Mouse (Mus musculus): ENCODE measurements around the gene Tmem199. TPM values are rescaled to one million over a fixed set of nuclear protein-coding genes. Genes with fewer than 3 reads are reported as not detected.
A peak's percentile ranks its signal among the peaks of the same experiment; 100 is the strongest.
"Not testable (repeated sequence)": the region's sequence is repeated elsewhere in the genome, so short reads cannot be mapped to it uniquely, and the experiment has no call there.

Tmem199 gene
- polyA plus RNA-seq, 1 experiment from 2014 or later: 94.4 TPM

DNA sequence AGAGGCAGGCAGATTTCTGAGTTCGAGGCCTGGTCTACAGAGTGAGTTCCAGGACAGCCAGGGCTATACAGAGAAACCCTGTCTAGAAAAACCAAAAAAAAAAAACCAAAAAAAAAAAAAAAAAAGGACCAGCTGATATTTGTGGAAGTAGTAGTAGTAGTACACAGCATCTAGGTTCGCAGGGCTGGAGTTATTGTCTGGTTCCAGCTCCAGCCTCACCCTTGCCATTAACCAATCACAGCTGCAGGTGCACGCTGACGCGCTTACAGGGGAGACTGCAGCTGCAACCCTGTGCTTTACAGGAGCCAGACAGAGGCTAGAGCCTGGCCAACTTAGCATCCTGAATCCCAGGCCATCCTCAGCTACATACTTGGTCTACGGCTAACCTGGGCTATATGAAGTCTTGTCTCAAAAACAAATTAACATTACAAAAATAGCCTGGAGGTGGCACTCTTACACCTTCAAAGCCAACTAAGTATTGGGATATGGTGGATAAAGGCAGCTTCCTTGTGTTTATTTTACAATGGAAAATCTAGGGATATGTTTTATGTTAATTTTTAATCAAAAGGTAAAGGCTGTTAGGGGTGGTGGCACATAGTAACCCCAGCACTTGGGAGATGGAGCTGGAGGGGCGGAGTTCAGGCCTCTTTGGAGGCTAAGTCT, 32.6 kb upstream of the Tmem199 start:
- no peak overlapping the region for H3K27ac ChIP-seq (replicated peaks)
- no peaks in the 10 kb centered on the region for H3K27me3 ChIP-seq (replicated peaks)
- no peak for ATAC-seq (ENCODE audit: low FRiP score)
- H3K4me2 ChIP-seq: no peak overlapping the region
- no peak overlapping the region for H3K9ac ChIP-seq (replicated peaks)
- H3K4me3 ChIP-seq (replicated peaks): no peak overlapping the region
- peaks cover 13% of the 10 kb centered on the region for H3K4me1 ChIP-seq
- peaks cover 37% of the 10 kb centered on the region for H3K36me3 ChIP-seq
- H3K9me3 ChIP-seq (replicated peaks): no peaks in the 10 kb centered on the region
- WGBS: 94% methylated on average over 7 of the region's 7 CpGs

DNA sequence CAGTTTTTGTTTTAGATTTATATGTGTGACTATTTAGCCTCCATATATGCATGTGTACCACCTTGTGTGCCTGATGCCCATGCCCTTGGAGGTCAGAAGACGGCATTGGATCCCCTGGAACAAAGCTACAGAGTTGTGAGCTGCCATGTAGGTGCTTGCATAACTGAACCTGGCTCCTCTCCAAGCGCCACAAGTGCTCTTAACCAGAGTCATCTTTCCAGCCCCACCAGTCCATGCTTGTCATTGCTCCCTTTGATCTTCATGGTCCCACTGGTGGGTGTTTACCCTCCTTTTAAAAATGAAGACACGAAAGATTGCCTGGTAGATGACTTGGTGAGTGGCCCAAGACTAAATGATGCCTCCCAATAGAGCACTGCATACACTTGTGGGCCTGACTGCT, 28.4 kb upstream of the Tmem199 start:
- no peak for ATAC-seq (ENCODE audit: low FRiP score)
- no peak overlapping the region for H3K27ac ChIP-seq (replicated peaks)
- H3K4me2 ChIP-seq: no peak overlapping the region
- no peak overlapping the region for H3K9ac ChIP-seq (replicated peaks)
- H3K36me3 ChIP-seq: peaks cover 49% of the 10 kb centered on the region
- no peaks in the 10 kb centered on the region for H3K9me3 ChIP-seq (replicated peaks)
- peaks cover 24% of the 10 kb centered on the region for H3K4me1 ChIP-seq
- WGBS: 89% methylated on average over 3 of the region's 3 CpGs
- no peak overlapping the region for H3K4me3 ChIP-seq (replicated peaks)
- no peaks in the 10 kb centered on the region for H3K27me3 ChIP-seq (replicated peaks)

GRCm38 (mm10) chr11:78536690-78537084, 24.7 kb upstream of the Tmem199 start:
- peak overlapping the region; percentile 95 for H3K27ac ChIP-seq (replicated peaks)
- WGBS: 4% methylated on average over 14 of the region's 14 CpGs
- H3K27me3 ChIP-seq (replicated peaks): no peaks in the 10 kb centered on the region
- H3K9ac ChIP-seq (replicated peaks): peak overlapping the region; percentile 80
- H3K36me3 ChIP-seq: peaks cover 31% of the 10 kb centered on the region
- H3K4me1 ChIP-seq: peaks cover 37% of the 10 kb centered on the region
- no peaks in the 10 kb centered on the region for H3K9me3 ChIP-seq (replicated peaks)
- H3K4me3 ChIP-seq (replicated peaks): peak overlapping the region; percentile 88
- peak overlapping the region; percentile 80 for H3K4me2 ChIP-seq
- peak; percentile 5 for ATAC-seq (ENCODE audit: low FRiP score)

DNA sequence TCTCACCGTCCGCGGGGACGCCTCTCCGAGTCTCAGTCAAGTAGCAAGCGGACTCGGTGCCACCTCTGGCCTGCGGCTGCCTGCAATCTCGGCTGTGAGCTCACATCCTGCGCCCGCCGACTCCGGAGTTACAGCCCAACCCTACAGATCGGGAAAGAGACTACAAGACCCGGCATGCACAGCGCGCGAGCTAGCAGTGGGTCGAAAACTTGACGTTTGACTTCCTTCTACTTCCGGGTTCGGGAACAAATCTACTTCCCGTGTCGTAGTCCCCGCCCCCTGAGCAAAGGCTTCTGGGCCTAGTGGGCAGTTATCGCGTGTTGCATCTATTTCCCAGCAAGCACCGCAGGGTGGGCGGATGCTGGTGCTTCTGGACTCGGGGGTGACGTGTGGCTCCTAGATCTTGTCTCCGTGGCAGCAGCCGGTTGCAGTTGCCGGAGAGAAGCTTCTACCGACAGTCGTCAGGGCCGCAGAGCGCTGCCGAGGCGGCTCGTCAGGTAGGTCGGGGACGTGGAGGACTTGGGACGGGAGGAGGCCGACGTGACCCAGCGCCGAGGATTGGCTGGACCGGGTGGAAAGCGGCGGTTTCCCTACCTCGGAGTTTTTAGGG, 24.2 kb upstream of the Tmem199 start, which contains the start of the genes Tnfaip1 and Ift20:
Tnfaip1 (minus strand) TSS at position 253 of the 610 bp plus-strand sequence.
Ift20 (plus strand) TSS at position 282 of the 610 bp plus-strand sequence.
- WGBS: under 1% methylated on average over 52 of the region's 52 CpGs
- H3K27me3 ChIP-seq (replicated peaks): no peaks in the 10 kb centered on the region
- H3K4me3 ChIP-seq (replicated peaks): peak within 1 kb of the TSS; percentile 88
- H3K27ac ChIP-seq (replicated peaks): peak within 1 kb of the TSS; percentile 95
- peak within 1 kb of the TSS; percentile 80 for H3K9ac ChIP-seq (replicated peaks)
- peaks cover 28% of the 10 kb centered on the region for H3K36me3 ChIP-seq
- peak; percentile 97 for ATAC-seq (ENCODE audit: low FRiP score)
- H3K9me3 ChIP-seq (replicated peaks): no peaks in the 10 kb centered on the region
- peak within 1 kb of the TSS; percentile 84 for H3K4me2 ChIP-seq
- H3K4me1 ChIP-seq: peaks cover 38% of the 10 kb centered on the region

DNA sequence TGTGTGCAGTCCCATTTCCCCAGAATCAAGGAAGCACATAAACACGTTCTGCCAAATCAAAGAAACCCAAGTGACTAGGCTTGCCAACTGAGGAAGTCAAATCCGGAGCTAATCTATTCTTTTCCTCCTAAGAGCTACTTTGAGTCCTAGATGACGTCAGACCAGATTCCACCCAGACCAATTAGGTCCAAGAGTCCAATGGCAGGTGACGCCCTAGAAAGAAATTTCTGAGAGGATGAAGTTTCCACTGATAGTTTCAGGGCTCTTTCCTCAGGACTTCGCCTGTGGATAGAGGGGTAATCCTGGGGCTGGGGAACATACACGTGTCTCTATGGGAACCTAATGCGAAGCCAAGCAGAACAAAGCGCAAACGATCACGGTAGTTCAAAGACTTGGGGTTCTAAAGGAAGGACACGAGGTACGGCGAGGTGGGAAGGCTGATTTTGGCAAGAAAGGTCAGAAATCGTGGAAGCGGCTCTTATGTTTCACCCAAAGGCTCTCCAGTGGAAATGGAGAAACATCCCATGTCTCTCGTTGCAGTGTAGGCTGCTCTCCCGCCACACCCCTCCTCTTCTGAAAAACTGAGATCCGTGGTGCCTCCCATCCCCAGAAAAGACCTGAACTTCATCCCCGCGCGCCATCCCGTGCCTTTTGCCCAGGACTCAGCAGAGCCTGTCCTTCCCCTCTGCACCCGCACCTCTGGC, 23.6 kb upstream of the Tmem199 start:
- peak overlapping the region; percentile 84 for H3K4me2 ChIP-seq
- H3K27me3 ChIP-seq (replicated peaks): no peaks in the 10 kb centered on the region
- peaks cover 22% of the 10 kb centered on the region for H3K36me3 ChIP-seq
- peak; percentile 21 for ATAC-seq (ENCODE audit: low FRiP score)
- peaks cover 42% of the 10 kb centered on the region for H3K4me1 ChIP-seq
- H3K9me3 ChIP-seq (replicated peaks): no peaks in the 10 kb centered on the region
- peak overlapping the region; percentile 88 for H3K4me3 ChIP-seq (replicated peaks)
- WGBS: 1% methylated on average over 23 of the region's 23 CpGs
- peak overlapping the region; percentile 79 for H3K9ac ChIP-seq (replicated peaks)
- peak overlapping the region; percentile 95 for H3K27ac ChIP-seq (replicated peaks)

GRCm38 (mm10) chr11:78534516-78534915, 22.5 kb upstream of the Tmem199 start:
- H3K4me1 ChIP-seq: peaks cover 42% of the 10 kb centered on the region
- 87% methylated on average over 4 of the region's 4 CpGs for WGBS
- ATAC-seq (ENCODE audit: low FRiP score): no peak
- peak overlapping the region; percentile 95 for H3K27ac ChIP-seq (replicated peaks)
- H3K36me3 ChIP-seq: peaks cover 21% of the 10 kb centered on the region
- H3K9ac ChIP-seq (replicated peaks): no peak overlapping the region
- H3K4me2 ChIP-seq: peak overlapping the region; percentile 84
- no peaks in the 10 kb centered on the region for H3K27me3 ChIP-seq (replicated peaks)
- no peaks in the 10 kb centered on the region for H3K9me3 ChIP-seq (replicated peaks)
- peak overlapping the region; percentile 88 for H3K4me3 ChIP-seq (replicated peaks)

GRCm38 (mm10) chr11:78531515-78531914, 19.5 kb upstream of the Tmem199 start:
- not testable (repeated sequence) for H3K4me3 ChIP-seq (replicated peaks); H3K9me3 ChIP-seq (replicated peaks); H3K9ac ChIP-seq (replicated peaks); H3K27ac ChIP-seq (replicated peaks); H3K4me2 ChIP-seq; ATAC-seq (ENCODE audit: low FRiP score); H3K27me3 ChIP-seq (replicated peaks)
- H3K36me3 ChIP-seq: peaks cover 37% of the 10 kb centered on the region
- peaks cover 20% of the 10 kb centered on the region for H3K4me1 ChIP-seq
- 95% methylated on average over 10 of the region's 10 CpGs for WGBS

- H3K4me3 ChIP-seq (replicated peaks): no peak overlapping the region
- no peak for ATAC-seq (ENCODE audit: low FRiP score)
- peak overlapping the region; percentile 15; the same call in 1 of the 2 replicates for H3K27ac ChIP-seq (replicated peaks)
- no peak overlapping the region for H3K9ac ChIP-seq (replicated peaks)
- no peaks in the 10 kb centered on the region for H3K9me3 ChIP-seq (replicated peaks)
- 83% methylated on average over 6 of the region's 6 CpGs for WGBS
- H3K27me3 ChIP-seq (replicated peaks): no peaks in the 10 kb centered on the region
- peaks cover 42% of the 10 kb centered on the region for H3K36me3 ChIP-seq
- H3K4me1 ChIP-seq: peaks cover 20% of the 10 kb centered on the region
- no peak overlapping the region for H3K4me2 ChIP-seq
Measured at GRCm38 (mm10) chr11:78531046-78531445, 19.1 kb upstream of the Tmem199 start.

DNA sequence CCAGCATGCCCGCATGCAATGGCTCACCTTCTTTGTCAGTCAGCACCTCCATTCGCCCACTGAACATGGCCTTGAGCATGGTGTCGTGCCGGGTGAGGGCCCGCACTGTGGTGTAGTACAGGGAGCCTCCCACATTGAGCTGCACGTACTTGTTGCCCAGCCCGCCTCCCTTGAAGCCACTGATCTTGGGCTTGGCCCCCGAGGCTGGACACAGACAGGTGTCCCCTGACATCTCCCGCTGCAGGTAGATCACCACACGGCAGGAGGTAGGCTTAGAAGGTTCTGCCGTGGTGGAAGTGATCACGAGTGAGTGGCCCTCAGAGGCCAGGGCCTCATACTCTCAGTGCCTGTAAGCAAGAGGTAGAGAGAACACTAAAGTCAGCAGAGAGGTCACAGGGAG, 18.0 kb upstream of the Tmem199 start:
- no peak for ATAC-seq (ENCODE audit: low FRiP score)
- no peaks in the 10 kb centered on the region for H3K9me3 ChIP-seq (replicated peaks)
- no peak overlapping the region for H3K27ac ChIP-seq (replicated peaks)
- 92% methylated on average over 12 of the region's 12 CpGs for WGBS
- no peak overlapping the region for H3K4me2 ChIP-seq
- H3K27me3 ChIP-seq (replicated peaks): no peaks in the 10 kb centered on the region
- H3K4me3 ChIP-seq (replicated peaks): no peak overlapping the region
- H3K4me1 ChIP-seq: peaks cover 15% of the 10 kb centered on the region
- H3K36me3 ChIP-seq: peaks cover 52% of the 10 kb centered on the region
- H3K9ac ChIP-seq (replicated peaks): no peak overlapping the region

DNA sequence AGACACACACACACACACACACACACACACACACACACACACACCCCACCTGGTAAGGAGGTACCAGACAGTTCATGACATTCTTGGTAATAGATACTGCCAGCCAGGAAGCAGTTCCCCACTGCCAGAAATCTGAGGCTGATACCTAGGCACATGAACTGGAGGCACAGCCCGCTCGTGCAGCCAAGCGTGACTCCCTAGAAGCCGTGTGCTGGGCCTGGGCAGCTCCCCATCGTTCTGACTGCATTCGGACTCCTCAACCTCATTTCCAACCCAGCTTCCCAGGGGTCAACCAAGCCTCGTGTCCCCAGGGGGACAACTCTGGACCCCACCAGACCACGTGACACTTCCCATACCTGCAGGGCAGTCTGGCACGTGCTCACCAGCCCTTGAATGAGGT, 16.7 kb upstream of the Tmem199 start:
- H3K4me1 ChIP-seq: 0 out of 2 replicates have a peak, but pooled peaks cover 6% of the 10 kb centered on the region
- H3K4me3 ChIP-seq (replicated peaks): no peak overlapping the region
- H3K27me3 ChIP-seq (replicated peaks): no peaks in the 10 kb centered on the region
- H3K9me3 ChIP-seq (replicated peaks): no peaks in the 10 kb centered on the region
- no peak overlapping the region for H3K9ac ChIP-seq (replicated peaks)
- peaks cover 65% of the 10 kb centered on the region for H3K36me3 ChIP-seq
- no peak overlapping the region for H3K27ac ChIP-seq (replicated peaks)
- ATAC-seq (ENCODE audit: low FRiP score): no peak
- 86% methylated on average over 9 of the region's 9 CpGs for WGBS
- no peak overlapping the region for H3K4me2 ChIP-seq

- no peaks in the 10 kb centered on the region for H3K4me1 ChIP-seq
- ATAC-seq (ENCODE audit: low FRiP score): no peak
Measured at GRCm38 (mm10) chr11:78524838-78525237, 12.9 kb upstream of the Tmem199 start.

More at GRCm38 (mm10) chr11:78524838-78525237, 12.9 kb upstream of the Tmem199 start:
- H3K9ac ChIP-seq (replicated peaks): no peak overlapping the region
- peaks cover 98% of the 10 kb centered on the region for H3K36me3 ChIP-seq
- no peaks in the 10 kb centered on the region for H3K27me3 ChIP-seq (replicated peaks)
- no peaks in the 10 kb centered on the region for H3K9me3 ChIP-seq (replicated peaks)
- no peak overlapping the region for H3K4me2 ChIP-seq
- WGBS: 77% methylated on average over 2 of the region's 2 CpGs
- no peak overlapping the region for H3K27ac ChIP-seq (replicated peaks)
- H3K4me3 ChIP-seq (replicated peaks): no peak overlapping the region
